Mouse (Mus musculus) cerebellum, adult 2 months (tissue): ENCODE measurements around the gene Phldb3.

ENCODE experiments used
- CTCF ChIP-seq: fragments of 200-500 bp; IDR thresholded peaks from 2 replicates; pipeline ENCODE4 v1.5.1; 2011; ENCODE audit warnings: low read depth, mild to moderate bottlenecking, control low read depth, low read length, moderate library complexity, borderline replicate concordance; ENCODE audit not compliant: insufficient read depth
- POLR2A ChIP-seq: fragments of 200-500 bp; IDR thresholded peaks from 2 replicates; pipeline ENCODE4 v1.6.1; 2011; ENCODE audit warnings: low read length, control low read depth, borderline replicate concordance; ENCODE audit not compliant: insufficient read depth

GRCm38 (mm10) chr7:24592163-24592562, 18.4 kb upstream of the Phldb3 start:
- TF ChIP-seq POLR2A: no peak
- TF ChIP-seq CTCF: no peak
